Mouse (Mus musculus) neural tube, embryonic 15.5 days (tissue): ENCODE data around the gene Gm9774. TPM values are rescaled to one million over a fixed set of nuclear protein-coding genes. Genes with fewer than 3 reads are reported as not detected.

Source experiments
- ATAC-seq: fragments of 200-750 bp; cut with Nextera tagmentation; 2 replicates; pipeline ENCODE4 v1.8.0; 2017; ENCODE audit warnings: mild to moderate bottlenecking, moderate TSS enrichment, moderate library complexity; ENCODE audit not compliant: low FRiP score
- H3K27ac ChIP-seq: fragments of 300-500 bp; sonication (generic); replicated peaks from 2 replicates; pipeline ENCODE4 v1.5.1; 2015; ENCODE audit warnings: mild to moderate bottlenecking, inconsistent platforms
- H3K27me3 ChIP-seq: fragments of 300-500 bp; sonication (generic); replicated peaks from 2 replicates; pipeline ENCODE4 v1.6.1; 2015; ENCODE audit warnings: inconsistent platforms
- H3K36me3 ChIP-seq: fragments of 300-500 bp; sonication (generic); 2 replicates; pipeline ENCODE4 v1.6.1; 2015; ENCODE audit warnings: inconsistent platforms
- H3K4me1 ChIP-seq: fragments of 300-500 bp; sonication (generic); 2 replicates; pipeline ENCODE4 v1.6.1; 2015; ENCODE audit warnings: inconsistent platforms
- H3K4me2 ChIP-seq: fragments of 300-500 bp; sonication (generic); 2 replicates; pipeline ENCODE4 v1.6.1; 2015; ENCODE audit warnings: inconsistent platforms, mild to moderate bottlenecking, moderate library complexity
- H3K4me3 ChIP-seq: fragments of 300-500 bp; sonication (generic); replicated peaks from 2 replicates; pipeline ENCODE4 v1.5.1; 2015; ENCODE audit warnings: mild to moderate bottlenecking, inconsistent platforms
- H3K9ac ChIP-seq: fragments of 300-500 bp; sonication (generic); replicated peaks from 2 replicates; pipeline ENCODE4 v1.6.1; 2015; ENCODE audit warnings: mild to moderate bottlenecking, inconsistent platforms
- H3K9me3 ChIP-seq: fragments of 300-500 bp; sonication (generic); replicated peaks from 2 replicates; pipeline ENCODE4 v1.6.1; 2016; ENCODE audit warnings: inconsistent platforms
- WGBS: fragments of 180-500 bp; shearing (Covaris S2); methylation state at CpG from one replicate; pipeline ENCODE4 v1.1.7; 2015; ENCODE audit warnings: mixed read lengths; 5-methylcytosine and 5-hydroxymethylcytosine counted together
- polyA plus RNA-seq: library from polyadenylated mRNA; unstranded; fragments of >200 nt; fragmentation: Nextera tagmentation; extraction: Ambion mirVana; gene quantifications from 2 replicates; pipeline ENCODE4 v1.2.1, GENCODE M21; 2015

The Gm9774 gene
- polyA plus RNA-seq, result 8.1 and 9.3 TPM in 2 replicates

DNA sequence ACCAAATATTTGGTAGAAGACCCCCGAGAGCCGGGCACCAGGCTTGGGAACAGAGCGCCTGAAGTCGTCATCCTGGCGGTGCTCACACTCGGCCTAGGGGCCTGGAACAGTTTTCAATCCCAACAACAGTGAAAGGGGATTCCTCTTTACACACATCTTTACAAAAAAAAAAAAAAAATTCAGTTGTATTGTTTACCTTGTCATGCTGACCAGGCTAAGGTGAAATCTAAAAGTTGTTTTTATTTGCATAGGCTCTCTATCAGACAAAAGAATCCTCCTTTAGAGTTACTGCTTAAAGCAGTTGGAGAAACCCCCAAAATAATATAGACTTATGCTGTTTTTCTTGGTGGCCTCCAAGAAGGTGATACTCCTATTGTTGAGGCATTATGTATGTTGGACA lies at the start of gene Gm9774:
Gm9774 (minus strand) TSS at position 101 of the 400 bp plus-strand sequence.
- Histone ChIP-seq H3K36me3 (no peaks in the 10 kb centered on the region), H3K27me3 (no peaks in the 10 kb centered on the region), H3K4me3 (no peak within 1 kb of the TSS), H3K4me2 (no peak within 1 kb of the TSS), H3K4me1 (no peaks in the 10 kb centered on the region), H3K9ac (no peak within 1 kb of the TSS), H3K9me3 (no peaks in the 10 kb centered on the region), H3K27ac (no peak within 1 kb of the TSS)
- 92% methylated on average over 6 of the region's 6 CpGs for WGBS
- ATAC-seq, result no peak

DNA sequence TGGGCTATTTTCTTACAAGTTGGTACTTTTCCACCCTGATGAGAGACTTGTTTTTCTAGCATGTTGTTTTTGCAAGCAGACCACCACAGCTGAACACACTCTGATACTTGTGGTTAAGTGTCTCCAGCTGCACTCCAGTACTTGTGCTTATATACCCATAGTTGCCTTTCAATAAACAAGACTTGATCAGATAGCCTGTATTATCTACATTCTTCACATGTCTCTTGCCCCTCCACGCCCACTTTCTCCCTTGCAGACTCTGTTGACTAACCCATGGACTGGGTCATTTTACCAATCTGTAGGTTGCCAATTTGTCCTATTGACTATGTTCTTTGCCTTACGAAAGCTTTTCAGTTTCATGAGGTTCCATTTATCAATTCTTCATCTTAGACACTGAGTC lies 40.9 kb upstream of the Gm9774 start:
- Histone ChIP-seq H3K4me1 (no peaks in the 10 kb centered on the region), H3K36me3 (no peaks in the 10 kb centered on the region), H3K4me2 (no peak overlapping the region), H3K27me3 (no peaks in the 10 kb centered on the region), H3K9me3 (no peaks in the 10 kb centered on the region), H3K4me3 (no peak overlapping the region), H3K9ac (no peak overlapping the region), H3K27ac (no peak overlapping the region)
- WGBS, result 92% methylated on average over 2 of the region's 2 CpGs
- ATAC-seq, result no peak

DNA sequence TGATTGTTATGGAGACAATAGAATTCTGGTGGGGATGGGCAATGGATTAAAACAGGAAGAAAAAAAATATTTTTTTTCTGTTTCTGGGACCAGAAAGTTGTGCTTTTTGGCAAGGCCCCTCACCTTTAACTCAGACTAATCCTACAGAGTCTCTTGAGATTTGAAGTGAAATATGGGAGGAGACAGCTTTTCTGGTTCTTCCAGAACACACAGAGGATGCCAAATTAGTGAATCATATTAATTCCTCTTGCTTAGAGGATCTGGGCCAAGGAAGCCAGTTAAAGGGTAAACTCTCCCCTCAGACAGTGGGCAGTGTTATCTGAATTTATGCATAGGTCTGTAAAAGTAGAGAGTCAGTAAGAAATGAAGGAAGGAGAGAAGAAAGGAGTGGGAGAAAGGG lies 38.2 kb upstream of the Gm9774 start:
- ATAC-seq, result no peak
- H3K4me3 ChIP-seq, result no peak overlapping the region

DNA sequence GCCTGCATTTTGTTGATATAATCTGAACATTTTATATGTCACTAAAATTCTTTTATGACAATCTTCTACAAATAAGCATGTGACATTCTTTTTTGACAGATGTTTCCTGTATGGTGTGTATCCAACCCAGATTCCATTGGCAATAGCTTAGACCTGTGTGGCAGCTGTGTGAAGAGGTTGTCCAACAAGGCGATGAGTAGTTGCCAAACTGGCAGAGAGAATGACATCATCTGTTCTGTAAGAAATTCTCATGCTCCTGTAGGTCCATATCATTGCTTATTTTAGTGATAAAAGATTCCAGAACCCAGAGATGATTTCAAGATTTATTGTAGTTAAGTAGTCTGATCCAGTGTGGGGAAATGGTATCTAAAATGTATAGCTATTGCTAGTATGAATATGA lies 37.4 kb upstream of the Gm9774 start:
- no peak overlapping the region for H3K9ac ChIP-seq
- WGBS, result 86% methylated on average over 1 of the region's 1 CpGs
- no peak for ATAC-seq
- H3K27me3 ChIP-seq, result no peaks in the 10 kb centered on the region
- H3K4me1 ChIP-seq, result no peaks in the 10 kb centered on the region
- H3K36me3 ChIP-seq, result no peaks in the 10 kb centered on the region
- no peaks in the 10 kb centered on the region for H3K9me3 ChIP-seq
- no peak overlapping the region for H3K27ac ChIP-seq
- H3K4me2 ChIP-seq, result no peak overlapping the region
- H3K4me3 ChIP-seq, result no peak overlapping the region

More for the DNA sequence above, 38.2 kb upstream of the Gm9774 start:
- Histone ChIP-seq H3K27ac (no peak overlapping the region), H3K36me3 (no peaks in the 10 kb centered on the region), H3K9ac (no peak overlapping the region), H3K9me3 (no peaks in the 10 kb centered on the region), H3K4me2 (no peak overlapping the region), H3K4me1 (no peaks in the 10 kb centered on the region), H3K27me3 (no peaks in the 10 kb centered on the region)

DNA sequence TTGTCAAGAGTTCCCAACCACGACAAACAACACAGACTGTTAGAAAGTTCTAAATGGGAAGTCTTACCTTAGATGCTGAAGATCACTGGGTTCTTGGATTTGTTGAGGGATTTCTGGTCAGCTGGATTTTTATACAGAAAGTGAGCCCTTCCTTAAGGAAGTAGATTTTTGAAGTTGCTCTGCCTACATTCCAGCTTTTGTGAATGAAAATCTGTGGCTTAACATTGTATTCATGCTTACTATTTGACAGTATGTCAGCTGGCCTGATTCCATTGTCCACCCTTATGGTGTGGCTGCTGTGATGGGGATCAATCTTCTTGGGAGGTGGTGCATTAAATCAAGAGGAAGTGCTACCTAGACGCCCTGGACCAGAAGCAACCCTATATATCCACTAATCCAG lies 29.4 kb upstream of the Gm9774 start, which contains the start of gene Sprr3:
Sprr3 (minus strand) TSS at position 101 of the 400 bp plus-strand sequence.
- WGBS, result 83% methylated on average over 2 of the region's 2 CpGs
- no peaks in the 10 kb centered on the region for H3K36me3 ChIP-seq
- no peaks in the 10 kb centered on the region for H3K27me3 ChIP-seq
- no peak within 1 kb of the TSS for H3K27ac ChIP-seq
- H3K9ac ChIP-seq, result no peak within 1 kb of the TSS
- no peaks in the 10 kb centered on the region for H3K4me1 ChIP-seq
- no peak within 1 kb of the TSS for H3K4me2 ChIP-seq
- ATAC-seq, result no peak
- no peaks in the 10 kb centered on the region for H3K9me3 ChIP-seq
- H3K4me3 ChIP-seq, result no peak within 1 kb of the TSS

DNA sequence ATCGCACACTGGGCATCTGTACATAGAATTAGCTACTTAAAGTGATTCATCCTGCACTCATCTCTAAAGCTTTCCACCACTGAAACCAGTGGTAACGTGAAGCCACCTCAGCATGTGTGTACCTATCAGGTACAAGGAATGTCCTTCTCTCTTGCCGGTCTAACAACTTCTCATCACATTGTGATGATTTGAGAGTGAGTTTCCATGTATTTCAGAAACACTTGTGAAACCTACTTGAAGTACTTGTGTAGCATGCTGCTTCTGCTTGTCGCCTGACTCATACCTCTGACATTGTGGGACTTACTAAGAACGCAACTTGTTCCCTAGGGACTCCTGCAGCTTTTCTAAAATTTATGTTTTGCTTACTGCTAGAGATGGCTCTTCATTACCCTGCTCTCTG lies 25.9 kb upstream of the Gm9774 start:
- WGBS, result 90% methylated on average over 5 of the region's 5 CpGs
- no peaks in the 10 kb centered on the region for H3K4me1 ChIP-seq
- H3K4me2 ChIP-seq, result no peak overlapping the region
- no peak overlapping the region for H3K27ac ChIP-seq
- H3K9me3 ChIP-seq, result no peaks in the 10 kb centered on the region
- H3K9ac ChIP-seq, result no peak overlapping the region
- no peak for ATAC-seq
- H3K36me3 ChIP-seq, result no peaks in the 10 kb centered on the region
- H3K27me3 ChIP-seq, result no peaks in the 10 kb centered on the region
- H3K4me3 ChIP-seq, result no peak overlapping the region

DNA sequence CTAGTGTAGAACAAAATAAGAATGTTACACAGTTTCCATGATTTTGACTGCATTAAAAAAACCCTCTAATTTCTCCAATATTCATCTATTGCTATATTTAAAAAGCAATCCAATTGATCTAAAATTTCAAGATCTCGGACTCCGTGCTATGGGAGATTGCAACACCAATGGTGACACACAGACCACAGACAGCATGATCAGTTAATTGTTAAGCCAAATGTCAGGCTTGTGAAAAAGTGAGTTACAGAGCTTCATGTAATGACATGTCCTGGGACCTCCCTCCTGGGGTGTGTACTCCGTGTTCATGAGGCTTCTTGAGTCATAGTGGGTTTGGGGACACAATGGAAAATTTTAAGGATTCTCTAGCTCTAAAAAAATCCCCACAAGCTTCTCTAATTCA lies 11.0 kb upstream of the Gm9774 start:
- no peak for ATAC-seq
- Histone ChIP-seq H3K27ac (no peak overlapping the region), H3K27me3 (no peaks in the 10 kb centered on the region), H3K4me2 (no peak overlapping the region), H3K36me3 (no peaks in the 10 kb centered on the region), H3K4me1 (no peaks in the 10 kb centered on the region), H3K9ac (no peak overlapping the region), H3K4me3 (no peak overlapping the region), H3K9me3 (no peaks in the 10 kb centered on the region)
- WGBS, result 86% methylated on average over 3 of the region's 3 CpGs

DNA sequence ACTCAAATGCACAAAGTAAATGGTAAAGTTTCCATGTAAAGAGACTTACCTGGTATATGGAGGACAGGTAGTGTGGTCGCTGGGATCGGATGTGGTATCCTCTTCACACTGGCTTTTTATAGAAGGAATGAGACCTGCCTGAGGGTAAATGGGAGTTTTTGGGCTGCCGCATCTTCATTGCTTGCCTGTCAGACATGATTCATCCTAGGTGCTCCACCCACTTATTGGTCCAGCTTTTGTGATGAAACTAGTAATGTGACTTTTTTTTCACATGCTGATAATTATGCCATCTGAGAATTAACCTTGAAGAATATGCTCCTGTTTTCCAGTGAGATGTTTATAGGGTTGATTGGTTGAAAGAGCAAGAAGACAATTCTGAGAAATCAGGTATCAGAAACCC lies 9.5 kb upstream of the Gm9774 start, which contains the start of gene Sprr1b:
Sprr1b (minus strand) TSS at position 101 of the 400 bp plus-strand sequence.
- H3K36me3 ChIP-seq, result no peaks in the 10 kb centered on the region
- ATAC-seq, result no peak
- no peak within 1 kb of the TSS for H3K4me3 ChIP-seq
- WGBS, result 91% methylated on average over 3 of the region's 3 CpGs
- no peak within 1 kb of the TSS for H3K9ac ChIP-seq
- no peak within 1 kb of the TSS for H3K4me2 ChIP-seq
- no peaks in the 10 kb centered on the region for H3K9me3 ChIP-seq
- no peak within 1 kb of the TSS for H3K27ac ChIP-seq
- no peaks in the 10 kb centered on the region for H3K4me1 ChIP-seq
- H3K27me3 ChIP-seq, result no peaks in the 10 kb centered on the region

DNA sequence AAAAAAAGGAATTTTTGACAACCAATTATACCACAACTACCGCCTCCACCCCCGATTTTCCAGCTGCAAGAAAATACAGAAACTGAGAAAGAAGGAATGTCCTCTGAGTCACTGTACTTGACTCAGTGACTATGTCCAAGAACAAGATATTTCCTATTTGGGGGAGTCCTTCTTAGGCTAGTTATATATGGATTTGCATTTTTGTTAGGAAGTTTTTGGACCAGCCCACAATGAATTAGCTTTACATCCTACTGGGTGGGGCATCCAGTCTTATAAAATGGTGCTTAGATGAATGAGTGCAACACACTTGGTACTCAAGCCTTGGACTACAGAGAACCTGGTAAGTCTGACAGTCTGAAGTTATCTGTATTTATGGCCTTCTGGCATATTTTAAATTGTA lies 3.1 kb upstream of the Gm9774 start, which contains the start of gene Sprr2k:
Sprr2k (plus strand) TSS at position 301 of the 400 bp plus-strand sequence.
- Histone ChIP-seq H3K27me3 (no peaks in the 10 kb centered on the region), H3K9ac (no peak within 1 kb of the TSS), H3K36me3 (no peaks in the 10 kb centered on the region), H3K4me2 (no peak within 1 kb of the TSS), H3K4me1 (no peaks in the 10 kb centered on the region), H3K9me3 (no peaks in the 10 kb centered on the region), H3K4me3 (no peak within 1 kb of the TSS), H3K27ac (no peak within 1 kb of the TSS)
- ATAC-seq, result no peak
- 83% methylated on average over 2 of the region's 2 CpGs for WGBS

DNA sequence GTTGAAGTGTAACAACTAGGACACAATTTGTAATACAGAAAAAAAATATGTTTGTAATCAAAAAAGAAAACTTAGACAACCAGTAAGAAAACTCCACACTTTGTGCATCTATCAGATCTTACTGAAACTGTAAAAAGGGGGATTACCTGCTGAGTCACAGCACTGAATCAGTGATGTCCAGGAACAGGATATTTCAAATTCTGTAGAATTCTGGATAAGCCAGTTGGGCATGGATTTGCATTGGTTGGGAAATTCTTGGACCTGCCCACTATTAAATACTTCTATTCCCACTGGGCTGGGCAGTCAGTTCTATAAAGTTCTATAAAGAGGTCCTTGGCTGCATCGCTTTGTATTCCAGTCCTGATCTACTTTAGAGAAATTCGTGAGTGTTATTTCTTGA lies 11.4 kb downstream of the Gm9774 start, which contains the start of gene Sprr2j-ps:
Sprr2j-ps (plus strand) TSS at position 301 of the 400 bp plus-strand sequence.
- 91% methylated on average over 2 of the region's 2 CpGs for WGBS
- Histone ChIP-seq H3K36me3 (no peaks in the 10 kb centered on the region), H3K4me2 (no peak within 1 kb of the TSS), H3K4me3 (no peak within 1 kb of the TSS), H3K4me1 (no peaks in the 10 kb centered on the region), H3K27me3 (no peaks in the 10 kb centered on the region), H3K9me3 (no peaks in the 10 kb centered on the region), H3K27ac (no peak within 1 kb of the TSS), H3K9ac (no peak within 1 kb of the TSS)
- no peak for ATAC-seq

DNA sequence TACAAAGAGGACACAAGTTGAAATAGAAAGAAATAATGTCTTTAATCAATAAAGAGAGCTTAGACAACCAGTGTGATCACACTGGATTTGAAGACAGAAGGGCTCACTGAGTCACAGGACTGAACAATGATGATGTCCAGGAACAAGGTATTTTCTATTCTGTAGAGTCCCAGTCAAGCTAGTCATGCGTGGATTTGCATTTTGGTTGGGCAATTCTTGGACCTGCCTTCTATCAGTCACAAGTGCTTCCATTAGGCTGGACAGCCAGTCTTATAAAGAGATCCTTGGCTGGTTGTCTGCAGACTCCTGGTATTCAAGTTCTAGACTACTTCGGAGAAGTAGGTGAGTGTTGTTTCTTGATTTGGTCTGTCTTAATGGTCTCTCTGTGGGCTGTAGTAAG lies 21.5 kb downstream of the Gm9774 start, which contains the start of gene Sprr2i:
Sprr2i (plus strand) TSS at position 301 of the 400 bp plus-strand sequence.
- Histone ChIP-seq H3K9ac (no peak within 1 kb of the TSS), H3K36me3 (no peaks in the 10 kb centered on the region), H3K4me3 (no peak within 1 kb of the TSS), H3K4me1 (no peaks in the 10 kb centered on the region), H3K4me2 (no peak within 1 kb of the TSS), H3K27ac (no peak within 1 kb of the TSS), H3K27me3 (no peaks in the 10 kb centered on the region), H3K9me3 (no peaks in the 10 kb centered on the region)
- WGBS, result 96% methylated on average over 2 of the region's 2 CpGs
- ATAC-seq, result no peak

DNA sequence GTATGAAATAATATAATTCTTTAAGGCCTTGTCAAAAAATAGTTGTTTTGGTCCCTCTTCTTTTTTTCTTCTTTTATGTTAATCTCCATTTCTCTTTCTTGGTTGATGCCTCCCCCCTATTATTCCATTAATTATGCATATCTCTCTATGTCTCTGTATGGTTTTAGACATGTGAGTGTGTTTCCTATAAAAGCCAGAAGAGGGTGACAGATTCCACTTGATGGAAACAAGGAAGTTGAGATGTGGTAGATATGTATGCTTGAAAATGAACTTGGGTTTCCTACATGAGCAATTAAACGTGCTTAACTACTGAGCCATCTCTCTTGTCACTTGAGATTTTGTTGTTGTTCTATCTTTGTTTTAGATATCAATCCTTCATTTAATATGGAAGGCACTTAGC lies 34.9 kb downstream of the Gm9774 start:
- no peaks in the 10 kb centered on the region for H3K27me3 ChIP-seq
- no peaks in the 10 kb centered on the region for H3K9me3 ChIP-seq
- H3K4me1 ChIP-seq, result no peaks in the 10 kb centered on the region
- no peak overlapping the region for H3K4me3 ChIP-seq
- WGBS, result 68% methylated on average over 1 of the region's 1 CpGs
- H3K36me3 ChIP-seq, result no peaks in the 10 kb centered on the region
- H3K27ac ChIP-seq, result no peak overlapping the region
- no peak for ATAC-seq
- H3K9ac ChIP-seq, result no peak overlapping the region
- H3K4me2 ChIP-seq, result no peak overlapping the region

DNA sequence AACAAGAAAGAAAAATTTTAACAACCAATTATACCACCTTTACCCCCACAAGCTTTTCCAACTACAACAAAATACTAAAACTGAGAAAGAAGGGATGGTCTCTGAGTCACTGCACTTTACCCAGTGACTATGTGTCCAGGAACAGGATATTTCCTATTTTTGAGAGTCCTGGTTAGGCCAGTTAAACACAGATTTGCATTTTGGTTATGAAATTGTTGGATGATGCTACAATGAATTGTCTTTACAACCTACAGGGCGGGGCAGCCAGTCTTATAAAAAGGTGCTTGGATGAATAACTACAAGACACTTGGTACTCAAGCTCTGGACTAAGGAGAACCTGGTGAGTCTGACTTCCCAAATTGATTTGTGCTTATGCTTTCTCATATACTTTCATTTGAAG lies 43.8 kb downstream of the Gm9774 start, which contains the start of gene Sprr2h:
Sprr2h (plus strand) TSS at position 301 of the 400 bp plus-strand sequence.
- H3K9ac ChIP-seq, result no peak within 1 kb of the TSS
- no peaks in the 10 kb centered on the region for H3K4me1 ChIP-seq
- no peak within 1 kb of the TSS for H3K4me2 ChIP-seq
- no peaks in the 10 kb centered on the region for H3K9me3 ChIP-seq
- no peak within 1 kb of the TSS for H3K27ac ChIP-seq
- H3K36me3 ChIP-seq, result no peaks in the 10 kb centered on the region
- WGBS, result 85% methylated on average over 1 of the region's 1 CpGs
- no peak within 1 kb of the TSS for H3K4me3 ChIP-seq
- no peak for ATAC-seq
- H3K27me3 ChIP-seq, result no peaks in the 10 kb centered on the region
